Mouse (Mus musculus) G1E (cell line): Measurements from ENCODE around the gene Prss44. TPM values are rescaled to one million over a fixed set of nuclear protein-coding genes. Genes with fewer than 3 reads are reported as not detected.

Experiments
- ATAC-seq: 2 replicates; pipeline ENCODE4 v1.8.0; 2016; ENCODE audit warnings: mild to moderate bottlenecking; ENCODE audit not compliant: insufficient number of reproducible peaks, poor library complexity, low FRiP score, severe bottlenecking; ENCODE audit errors: extremely low read depth
- DNase-seq: peaks from one replicate; pipeline ENCODE4 v3.0.0; 2012; ENCODE audit warnings: low spot score
- H3K27me3 ChIP-seq: 2 replicates; pipeline ENCODE4 v1.6.1; 2012; ENCODE audit warnings: mild to moderate bottlenecking, low read length, inconsistent platforms; ENCODE audit not compliant: insufficient read depth
- H3K36me3 ChIP-seq: replicated peaks from 2 replicates; pipeline ENCODE3; 2012; ENCODE audit warnings: mild to moderate bottlenecking, inconsistent platforms
- H3K4me1 ChIP-seq: 2 replicates; pipeline ENCODE4 v1.6.1; 2012; ENCODE audit warnings: low read depth, low read length, inconsistent platforms, mixed read lengths; ENCODE audit not compliant: insufficient read depth
- H3K4me3 ChIP-seq: 2 replicates; pipeline ENCODE4 v1.5.1; 2012; ENCODE audit warnings: low read depth, mild to moderate bottlenecking, inconsistent platforms, low read length, moderate library complexity, mixed read lengths
- H3K9me3 ChIP-seq: replicated peaks from 2 replicates; pipeline ENCODE4 v1.6.1; 2012; ENCODE audit warnings: inconsistent platforms
- CTCF ChIP-seq: IDR thresholded peaks from 2 replicates; pipeline ENCODE4 v1.5.1; 2012; ENCODE audit warnings: low read depth, low read length, inconsistent platforms, mixed read lengths
- GATA1 ChIP-seq: IDR thresholded peaks from 2 replicates; pipeline ENCODE4 v1.6.1; 2012; ENCODE audit warnings: borderline replicate concordance, low read length, inconsistent platforms, mixed read lengths
- GATA2 ChIP-seq: IDR thresholded peaks from 2 replicates; pipeline ENCODE4 v1.6.1; 2012; ENCODE audit warnings: low read depth, low read length, inconsistent platforms, borderline replicate concordance
- POLR2AphosphoS5 ChIP-seq: IDR thresholded peaks from 2 replicates; pipeline ENCODE4 v1.6.1; 2012; ENCODE audit warnings: low read depth, low read length, inconsistent platforms; ENCODE audit not compliant: insufficient replicate concordance
- TAL1 ChIP-seq: conservative IDR thresholded peaks from 2 replicates; pipeline ENCODE4 v1.6.1; 2012; ENCODE audit warnings: low read depth, low read length, inconsistent platforms, mixed read lengths
- polyA plus RNA-seq: library from polyadenylated mRNA; stranded (reverse); fragments of >175 nt; gene quantifications from 2 replicates; pipeline ENCODE4 v1.2.3, GENCODE M21; 2012
- total RNA-seq, 2 experiments: library from RNA; stranded (forward) in 1 of 2; stranded (reverse) in 1 of 2; fragments of 200-1000 nt in 1 of 2; fragments of >200 nt in 1 of 2; fragmentation: Nextera tagmentation in 1 of 2; gene quantifications; 2 replicates each; pipeline ENCODE4 v1.2.3; 2014 to 2017

Gene Prss44
- total RNA-seq (2014; fragmentation: Nextera tagmentation): not detected in 2 replicates
- total RNA-seq (2017): 0.12 and 0.27 TPM in 2 replicates
- not detected in 2 replicates for polyA plus RNA-seq

DNA sequence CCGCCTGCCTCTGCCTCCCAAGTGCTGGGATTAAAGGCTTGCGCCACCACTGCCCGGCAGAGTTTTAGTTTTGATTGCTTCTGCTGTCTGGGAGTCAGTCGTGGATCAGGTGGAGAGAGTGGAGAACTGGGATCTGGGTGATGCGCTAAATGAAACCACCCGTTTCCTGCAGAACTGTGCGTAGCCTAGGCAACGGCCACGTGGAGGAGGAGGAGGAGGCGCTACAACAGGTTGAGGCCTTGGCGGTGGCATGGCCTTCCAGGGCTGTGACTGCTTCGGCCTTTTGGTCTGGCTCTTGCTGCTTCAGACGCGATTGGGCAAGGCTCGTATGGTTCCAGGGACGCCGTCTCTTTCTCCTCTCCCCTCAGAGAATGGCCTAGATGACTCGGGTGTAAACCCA, at the start of gene Prss44:
Gene Prss44 (plus strand): TSS at position 206 of the 400 bp plus-strand sequence.
- Histone ChIP-seq H3K27me3 (peaks cover 2% of the 10 kb centered on the region; the same call in 1 of the 2 replicates), H3K36me3 (no peaks in the 10 kb centered on the region), H3K4me3 (no peak within 1 kb of the TSS), H3K9me3 (no peaks in the 10 kb centered on the region), H3K4me1 (peaks cover 4% of the 10 kb centered on the region)
- no peak for DNase-seq
- TF ChIP-seq POLR2AphosphoS5 (no peak), CTCF (no peak), GATA2 (no peak), GATA1 (no peak), TAL1 (no peak)
- no peak for ATAC-seq

- Histone ChIP-seq H3K4me1 (no peaks in the 10 kb centered on the region), H3K27me3 (peaks cover 34% of the 10 kb centered on the region), H3K4me3 (no peak overlapping the region), H3K9me3 (no peaks in the 10 kb centered on the region), H3K36me3 (no peaks in the 10 kb centered on the region)
- ATAC-seq (no peak), DNase-seq (no peak)
- no peak for TF ChIP-seq TAL1
Measured at GRCm38 (mm10) chr9:110772336-110772735, 41.5 kb upstream of the Prss44 start.

GRCm38 (mm10) chr9:110774403-110775268, 39.2 kb upstream of the Prss44 start:
- TF ChIP-seq POLR2AphosphoS5 (no peak), TAL1 (no peak), CTCF (no peak), GATA1 (no peak), GATA2 (no peak)

GRCm38 (mm10) chr9:110775269-110776022, 38.3 kb upstream of the Prss44 start:
- no peak for TF ChIP-seq CTCF
- no peak for TF ChIP-seq TAL1
- TF ChIP-seq GATA1: no peak
- TF ChIP-seq POLR2AphosphoS5: no peak
- TF ChIP-seq GATA2: no peak
- ATAC-seq (no peak), DNase-seq (no peak)
- Histone ChIP-seq H3K36me3 (no peaks in the 10 kb centered on the region), H3K27me3 (peaks cover 39% of the 10 kb centered on the region), H3K9me3 (no peaks in the 10 kb centered on the region), H3K4me1 (no peaks in the 10 kb centered on the region), H3K4me3 (no peak overlapping the region)

More at GRCm38 (mm10) chr9:110774403-110775268, 39.2 kb upstream of the Prss44 start:
- no peaks in the 10 kb centered on the region for H3K36me3 ChIP-seq
- DNase-seq: no peak
- H3K4me3 ChIP-seq: no peak overlapping the region
- H3K4me1 ChIP-seq: no peaks in the 10 kb centered on the region
- ATAC-seq: no peak
- H3K27me3 ChIP-seq: peaks cover 42% of the 10 kb centered on the region
- H3K9me3 ChIP-seq: no peaks in the 10 kb centered on the region

DNA sequence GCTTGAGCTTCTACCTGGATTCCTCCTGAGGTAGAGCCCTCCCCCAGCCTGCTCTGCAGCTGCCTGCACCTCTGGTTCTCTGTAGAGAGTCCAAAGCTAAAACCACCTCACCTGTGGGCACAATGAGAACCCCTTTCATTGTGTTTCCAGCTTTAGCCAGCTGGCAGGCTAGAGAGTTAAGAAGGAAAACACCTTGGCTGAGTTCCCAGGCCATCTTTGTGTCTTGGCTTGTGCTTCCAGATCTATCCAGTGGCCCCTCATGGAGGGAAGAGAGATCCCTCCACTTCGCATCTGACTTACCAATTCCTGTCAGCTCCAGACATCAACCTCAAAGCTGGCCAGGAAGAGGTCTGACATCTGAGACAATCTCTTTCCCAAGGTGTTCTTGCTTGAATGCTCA, 35.7 kb upstream of the Prss44 start:
- TF ChIP-seq TAL1: no peak
- TF ChIP-seq GATA2: no peak
- no peak for TF ChIP-seq POLR2AphosphoS5
- no peak for TF ChIP-seq GATA1
- no peak for TF ChIP-seq CTCF
- H3K27me3 ChIP-seq: peaks cover 61% of the 10 kb centered on the region
- no peaks in the 10 kb centered on the region for H3K36me3 ChIP-seq
- H3K4me3 ChIP-seq: no peak overlapping the region
- DNase-seq: no peak
- no peak for ATAC-seq
- H3K4me1 ChIP-seq: peaks cover 7% of the 10 kb centered on the region; the same call in 1 of the 2 replicates
- H3K9me3 ChIP-seq: no peaks in the 10 kb centered on the region

GRCm38 (mm10) chr9:110778559-110778958, 35.2 kb upstream of the Prss44 start:
- Histone ChIP-seq H3K9me3 (no peaks in the 10 kb centered on the region), H3K4me1 (peaks cover 7% of the 10 kb centered on the region; the same call in 1 of the 2 replicates), H3K27me3 (peaks cover 61% of the 10 kb centered on the region), H3K36me3 (no peaks in the 10 kb centered on the region), H3K4me3 (no peak overlapping the region)
- TF ChIP-seq TAL1: no peak
- no peak for TF ChIP-seq GATA1
- no peak for TF ChIP-seq GATA2
- TF ChIP-seq POLR2AphosphoS5: no peak
- no peak for TF ChIP-seq CTCF
- DNase-seq (no peak), ATAC-seq (no peak)
